Mouse (Mus musculus) thymus, adult 2 months (tissue): ENCODE measurements around the gene Epb41.

Experiments
- CTCF ChIP-seq: fragments of 200-500 bp; IDR thresholded peaks from 2 replicates; pipeline ENCODE4 v1.5.1; 2012; ENCODE audit warnings: mild to moderate bottlenecking, control low read depth, low read length, moderate library complexity, borderline replicate concordance; ENCODE audit not compliant: control insufficient read depth, poor library complexity, insufficient read depth; ENCODE audit errors: extremely low read depth
- POLR2A ChIP-seq: fragments of 200-500 bp; IDR thresholded peaks from 2 replicates; pipeline ENCODE4 v1.6.1; 2012; ENCODE audit warnings: mild to moderate bottlenecking, low read length, control low read depth, moderate library complexity; ENCODE audit not compliant: control insufficient read depth, poor library complexity, insufficient read depth; ENCODE audit errors: extremely low read depth

DNA sequence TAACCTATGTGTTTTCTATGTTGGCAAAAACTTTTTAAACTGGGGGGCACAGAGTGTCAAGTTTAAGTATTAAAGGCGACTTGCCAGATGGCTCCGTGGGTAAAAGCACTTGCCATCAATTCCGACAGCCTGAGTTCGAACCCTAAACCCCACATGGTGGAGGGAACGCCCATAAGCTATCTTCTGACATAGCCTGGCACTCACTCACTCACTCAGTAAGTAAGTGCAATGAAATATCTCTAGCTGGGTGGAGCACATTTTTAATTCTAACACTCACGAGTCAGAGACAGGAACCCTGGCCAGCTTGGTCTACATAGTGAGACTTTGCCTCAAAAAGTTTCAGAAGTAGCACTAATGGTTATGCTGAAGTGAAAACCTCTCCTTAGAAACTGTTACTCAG is 48.0 kb downstream of the Epb41 start:
- TF ChIP-seq POLR2A = no peak
- no peak for TF ChIP-seq CTCF
